ENCODE assay signal across 8 mouse cellular contexts in the genomic region with DNA sequence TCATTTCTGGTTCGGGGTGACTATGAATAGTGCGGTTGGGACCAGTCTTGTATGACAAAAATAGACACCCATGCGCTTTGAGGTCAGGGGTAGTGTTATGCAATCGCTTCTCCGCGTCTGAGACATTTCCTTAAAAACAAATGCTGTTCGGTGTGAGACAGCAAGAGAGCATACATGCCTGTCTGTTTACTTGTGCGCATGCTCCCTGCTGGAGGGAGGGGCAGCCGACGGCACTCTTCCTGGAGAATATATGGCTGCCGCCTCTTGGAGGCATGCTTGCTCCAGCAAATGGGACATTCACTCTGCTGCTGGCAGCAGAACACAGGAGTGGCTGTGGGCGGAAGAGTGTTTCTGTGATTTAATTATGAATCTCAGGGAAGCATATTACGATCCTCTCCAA.
DNase-seq lines count a peak whose midpoint lies in the region; ATAC-seq lines count a peak whose summit lies in the region.

No protein-coding gene starts in this region.

- H3K27me3 ChIP-seq in forebrain, embryonic 16.5 days (replicated peaks; ENCODE audit: control insufficient read depth, insufficient read depth, low read length): no peaks in the 10 kb centered on the region

- H3K4me2 ChIP-seq in forebrain, embryonic 16.5 days (ENCODE audit: low read length): peak overlapping the region; percentile 3

- WGBS in forebrain, embryonic 16.5 days: 56% methylated on average over 13 of the region's 13 CpGs

- no peaks in the 10 kb centered on the region; the same call in 1 of the 2 replicates for H3K9me3 ChIP-seq in forebrain, embryonic 16.5 days (ENCODE audit: control insufficient read depth, low read length)

- intact Hi-C loops in heart, postnatal 36 days (cut with DNase I): loop anchor here (1.0 kb wide), 1 partner anchor 231 kb away; no protein-coding TSS in a partner anchor

- peak overlapping the region; percentile 0; the same call in 1 of the 2 replicates for H3K4me3 ChIP-seq in forebrain, embryonic 16.5 days (replicated peaks; ENCODE audit: low read length)

- ATAC-seq in forebrain, embryonic 16.5 days: peak; percentile 85

- H3K27ac ChIP-seq in forebrain, embryonic 16.5 days (ENCODE audit: low read length): no peak overlapping the region; the same call in 1 of the 2 replicates

- DNase-seq in CD4-positive helper T cell, adult 2 months (ENCODE audit: low read depth, low spot score): peak; percentile 82
- DNase-seq in adrenal gland, postnatal 36 days: peak; percentile 84 to 88
- DNase-seq in heart, postnatal 36 days: peak; percentile 76 to 80
- peak; percentile 67 for DNase-seq in layer of hippocampus, adult 9-10 months (ENCODE audit: low spot score)
- DNase-seq in lung, postnatal 10 days: peak; percentile 94
- peak; percentile 92 to 94 for DNase-seq in right cerebral cortex, postnatal 10 days (ENCODE audit: low spot score in 2 of 2)
- DNase-seq in urinary bladder, adult 2 months (ENCODE audit: low spot score): peak; percentile 30

- no peaks in the 10 kb centered on the region for H3K36me3 ChIP-seq in forebrain, embryonic 16.5 days (ENCODE audit: control insufficient read depth, insufficient read depth)

- H3K9ac ChIP-seq in forebrain, embryonic 16.5 days (replicated peaks; ENCODE audit: low read depth, low read length): peak overlapping the region; percentile 10; the same call in 1 of the 2 replicates

- peaks cover 11% of the 10 kb centered on the region for H3K4me1 ChIP-seq in forebrain, embryonic 16.5 days (replicated peaks; ENCODE audit: control insufficient read depth, insufficient read depth, low read length)

Comparison
In these comparisons a context has a peak if more than half of its experiments do, and no peak if none do; other contexts are left out.
1. DNase-seq: peak in every context shown above with its lines; median percentile 94 in lung, postnatal 10 days; 93 in right cerebral cortex, postnatal 10 days; 86 in adrenal gland, postnatal 36 days; 82 in CD4-positive helper T cell, adult 2 months; 78 in heart, postnatal 36 days; 67 in layer of hippocampus, adult 9-10 months; 30 in urinary bladder, adult 2 months.